Mouse (Mus musculus): ENCODE measurements around the gene Ranbp3. TPM values are rescaled to one million over a fixed set of nuclear protein-coding genes. Genes with fewer than 3 reads are reported as not detected.
A peak's percentile ranks its signal among the peaks of the same experiment; 100 is the strongest.
"Not testable (repeated sequence)": the region's sequence is repeated elsewhere in the genome, so short reads cannot be mapped to it uniquely, and the experiment has no call there.

Ranbp3 gene
- total RNA-seq (2021), result 10 to 100 TPM; 39.2 to 41.3 TPM
- long read RNA-seq, experiment 1, transcript Ranbp3-206 (17 exons, 2,567 nt), result minor isoform, 6 of 77 reads
- long read RNA-seq, experiment 1, transcript Ranbp3-201 (16 exons, 2,373 nt), result major isoform, 50 of 77 reads
- long read RNA-seq, experiment 1, partial matches to known transcripts, result 9 of 77 reads
- long read RNA-seq, experiment 1, other reads (novel, unspliced or antisense), result 12 of 77 reads
- long read RNA-seq, experiment 2, transcript Ranbp3-201 (16 exons, 2,373 nt), result major isoform, 31 of 48 reads
- long read RNA-seq, experiment 2, partial matches to known transcripts, result 6 of 48 reads
- long read RNA-seq, experiment 2, other reads (novel, unspliced or antisense), result 9 of 48 reads

DNA sequence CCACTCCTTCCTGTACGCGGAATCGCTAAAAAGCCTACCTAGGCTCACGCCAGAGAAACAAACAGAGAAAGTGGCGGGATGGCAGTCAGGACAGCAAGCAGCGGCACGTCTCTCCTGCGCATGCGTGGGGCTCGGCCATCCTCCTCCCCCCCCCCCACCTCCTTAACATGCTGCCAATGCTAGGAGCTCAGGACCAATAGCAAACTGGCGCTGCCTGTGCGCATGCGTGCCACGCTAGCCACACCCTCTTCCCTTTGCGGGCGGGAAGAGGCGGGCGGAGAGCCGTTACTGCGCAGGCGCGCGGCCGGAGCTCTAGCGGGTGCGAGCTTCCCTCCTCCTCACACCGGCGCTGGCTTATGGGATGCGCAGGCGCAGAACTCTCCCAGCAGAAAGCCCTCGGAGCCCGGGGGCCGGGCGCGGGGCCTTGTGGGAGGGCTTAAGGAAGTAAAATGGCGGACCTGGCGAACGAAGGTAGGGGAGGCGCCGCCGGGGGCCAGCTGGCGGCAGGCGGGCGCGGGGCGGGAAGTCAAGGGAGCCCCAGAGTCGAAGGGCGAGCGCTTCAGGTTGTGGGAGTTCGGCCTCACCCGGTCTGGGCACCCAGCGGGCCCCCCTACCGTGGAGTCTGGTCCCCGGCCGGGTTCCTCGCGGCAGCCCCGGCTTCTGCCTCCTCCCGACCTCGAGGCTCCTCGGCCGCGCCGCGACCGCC lies at the start of gene Ranbp3:
Gene Ranbp3 (plus strand): TSS at position 354 of the 706 bp plus-strand sequence.
- intact Hi-C loops (cut with DNase I), result loop anchor here (5.0 kb wide), 1 partner anchor 46 kb away; the partner anchor contains the start of genes Catsperd and Lonp1
- DNase-seq, result peak; percentile 100
- TF ChIP-seq CTCF (IDR thresholded peaks at IDR 0.05), result no peak
- H3K4me3 ChIP-seq, result peak within 1 kb of the TSS; percentile 96
- peak within 1 kb of the TSS; percentile 95 for H3K27ac ChIP-seq

GRCm38 (mm10) chr17:56625495-56625894 lies 47.6 kb upstream of the Ranbp3 start:
- no peak overlapping the region for H3K27ac ChIP-seq
- H3K4me3 ChIP-seq, result peak overlapping the region; percentile 90; the same call in 1 of the 2 replicates
- intact Hi-C loops (cut with DNase I), result loop anchor here (5.0 kb wide), 1 partner anchor 47 kb away; the partner anchor contains the start of gene Ranbp3
- no peak for TF ChIP-seq CTCF (IDR thresholded peaks at IDR 0.05)
- DNase-seq, result no peak

- DNase-seq, result no peak
- TF ChIP-seq CTCF (IDR thresholded peaks at IDR 0.05), result no peak
- H3K4me3 ChIP-seq, result peak overlapping the region; percentile 90
- peak overlapping the region; percentile 91 for H3K27ac ChIP-seq
- intact Hi-C loops (cut with DNase I), result loop anchor here (5.0 kb wide), 1 partner anchor 46 kb away; the partner anchor contains the start of gene Ranbp3
Observed at GRCm38 (mm10) chr17:56626260-56626659, 46.8 kb upstream of the Ranbp3 start.

DNA sequence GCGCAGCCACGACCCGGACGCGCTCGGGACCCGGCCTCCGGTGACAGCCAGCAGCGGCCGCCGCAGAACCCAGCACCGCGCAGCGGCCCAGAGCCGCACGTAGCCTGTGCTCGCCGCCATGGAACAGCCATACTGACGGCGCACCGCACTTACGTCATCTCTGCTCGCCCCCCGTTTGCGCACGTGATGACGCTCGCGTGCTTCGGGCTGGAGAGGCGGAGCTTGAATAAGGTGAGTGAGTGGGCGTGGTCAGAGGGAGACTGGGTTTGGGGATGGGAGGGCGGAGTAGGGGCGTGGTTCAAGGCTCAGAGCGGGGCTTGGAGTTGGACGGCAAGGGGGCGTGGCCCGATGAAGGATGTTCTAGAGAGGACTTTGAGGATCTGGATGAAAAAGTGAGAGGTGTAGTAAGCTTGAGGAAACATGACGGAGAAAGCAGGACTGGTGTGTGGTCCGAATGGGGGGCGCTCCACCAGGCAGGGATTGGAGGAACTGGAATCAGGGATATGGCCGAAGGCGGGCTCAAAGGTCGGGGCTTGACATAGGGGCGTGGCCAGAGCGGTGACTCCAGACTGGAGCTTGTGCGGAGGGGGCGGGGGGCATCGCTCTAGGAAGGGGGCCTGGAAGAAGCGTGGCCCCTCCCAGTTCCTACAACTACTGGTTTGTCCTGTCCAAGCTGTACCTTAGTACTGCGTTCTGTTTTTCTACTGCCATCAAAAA lies 46.2 kb upstream of the Ranbp3 start, which contains the start of gene Lonp1:
Gene Lonp1 (minus strand): TSS at position 134 of the 717 bp plus-strand sequence.
- Histone ChIP-seq H3K4me3 (peak within 1 kb of the TSS; percentile 90), H3K27ac (peak within 1 kb of the TSS; percentile 91)
- intact Hi-C loops (cut with DNase I), result loop anchor here (5.0 kb wide), 1 partner anchor 45 kb away; the partner anchor contains the start of gene Ranbp3
- TF ChIP-seq CTCF (IDR thresholded peaks at IDR 0.05), result no peak
- DNase-seq, result peak; percentile 96

DNA sequence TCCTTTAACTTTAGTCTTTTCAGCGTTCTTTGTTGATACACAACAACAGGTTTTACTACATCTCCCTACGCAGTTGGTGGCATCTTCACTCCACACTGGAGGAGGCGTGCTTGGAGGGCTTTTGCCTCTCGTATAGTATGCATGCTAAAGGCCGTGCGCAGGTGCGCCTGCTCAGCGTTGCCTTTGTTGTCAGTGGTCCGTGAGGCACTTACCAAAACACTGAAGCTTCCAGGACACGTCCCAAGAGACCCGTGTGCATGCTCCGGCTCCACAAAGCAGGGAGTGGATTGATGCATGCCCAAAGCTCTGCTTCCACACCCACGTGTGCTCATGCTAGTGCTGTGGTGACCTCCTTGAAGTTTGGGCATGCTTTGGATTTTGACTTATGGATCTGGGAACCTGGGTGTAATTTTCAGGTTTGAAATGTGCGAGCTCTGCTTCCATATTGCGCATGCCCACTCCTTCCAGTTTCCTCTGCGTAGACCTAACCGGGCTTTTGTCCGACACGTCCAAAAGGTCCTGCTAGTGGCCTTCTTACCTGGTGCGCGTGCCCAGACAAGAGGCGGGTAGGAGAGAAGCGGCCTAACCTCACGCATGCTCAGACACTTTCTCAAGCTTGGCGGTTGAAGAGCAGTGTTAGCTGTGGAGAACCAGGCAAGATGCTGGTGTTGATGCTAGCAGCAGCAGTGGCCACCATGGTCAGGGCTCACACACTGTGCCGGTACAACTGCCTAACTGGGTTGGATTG lies 45.4 kb upstream of the Ranbp3 start, which contains the start of gene Catsperd:
Gene Catsperd (plus strand): TSS at position 614 of the 748 bp plus-strand sequence.
- no peak for DNase-seq

DNA sequence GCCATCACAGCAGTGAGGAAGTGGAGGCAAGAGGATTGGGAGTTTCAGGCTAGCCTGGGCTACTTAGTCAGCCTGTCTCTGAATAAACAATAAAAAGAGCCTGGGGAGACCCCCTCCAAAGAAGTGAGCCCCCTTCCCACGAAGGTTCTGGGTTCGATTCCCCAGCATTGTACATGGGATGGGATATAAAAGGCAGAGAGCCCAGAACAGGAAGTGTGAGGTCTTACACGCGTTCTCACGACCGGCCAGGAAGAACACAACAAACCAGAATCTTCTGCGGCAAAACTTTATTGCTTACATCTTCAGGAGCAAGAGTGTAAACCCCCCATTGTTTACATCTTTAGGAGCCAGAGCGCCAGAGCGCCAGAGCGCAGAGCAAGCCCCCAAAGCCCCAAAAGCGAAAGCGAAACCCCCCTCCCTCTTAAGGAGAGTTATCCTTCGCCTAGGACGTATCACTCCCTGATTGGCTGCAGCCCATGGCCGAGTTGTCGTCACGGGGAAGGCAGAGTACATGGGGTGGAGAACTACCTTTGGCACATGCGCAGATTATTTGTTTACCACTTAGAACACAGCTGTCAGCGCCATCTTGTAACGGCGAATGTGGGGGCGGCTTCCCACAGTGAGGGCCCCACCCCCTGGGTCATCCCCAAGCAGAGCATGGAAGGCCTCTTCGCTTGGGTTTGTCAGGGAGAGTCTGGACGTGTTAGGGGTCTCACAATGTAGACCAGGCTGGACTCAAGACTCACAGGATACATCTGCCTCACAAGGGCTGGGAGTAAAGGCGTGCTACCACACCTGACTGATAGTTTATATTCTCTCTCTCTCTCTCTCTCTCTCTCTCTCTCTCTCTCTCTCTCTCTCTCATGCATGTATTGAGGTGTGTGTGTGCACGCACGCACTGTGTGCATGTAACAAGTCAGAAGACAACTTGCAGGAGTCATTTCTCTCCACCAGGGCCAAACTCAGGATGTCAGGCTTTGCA lies 43.0 kb upstream of the Ranbp3 start:
- intact Hi-C loops (cut with DNase I), result loop anchor here (5.0 kb wide), 1 partner anchor 42 kb away; the partner anchor contains the start of gene Ranbp3
- not testable (repeated sequence) for DNase-seq, H3K27ac ChIP-seq, H3K4me3 ChIP-seq

More for the DNA sequence above, 45.4 kb upstream of the Ranbp3 start, which contains the start of gene Catsperd:
- Histone ChIP-seq H3K4me3 (peak within 1 kb of the TSS; percentile 90), H3K27ac (peak within 1 kb of the TSS; percentile 91)
- no peak for TF ChIP-seq CTCF (IDR thresholded peaks at IDR 0.05)
- intact Hi-C loops (cut with DNase I), result loop anchor here (5.0 kb wide), 1 partner anchor 45 kb away; the partner anchor contains the start of gene Ranbp3

GRCm38 (mm10) chr17:56631807-56632206 lies 41.3 kb upstream of the Ranbp3 start:
- DNase-seq, result no peak
- Histone ChIP-seq H3K4me3 (no peak overlapping the region), H3K27ac (no peak overlapping the region)
- intact Hi-C loops (cut with DNase I), result no loop called here
- no peak for TF ChIP-seq CTCF (IDR thresholded peaks at IDR 0.05)

DNA sequence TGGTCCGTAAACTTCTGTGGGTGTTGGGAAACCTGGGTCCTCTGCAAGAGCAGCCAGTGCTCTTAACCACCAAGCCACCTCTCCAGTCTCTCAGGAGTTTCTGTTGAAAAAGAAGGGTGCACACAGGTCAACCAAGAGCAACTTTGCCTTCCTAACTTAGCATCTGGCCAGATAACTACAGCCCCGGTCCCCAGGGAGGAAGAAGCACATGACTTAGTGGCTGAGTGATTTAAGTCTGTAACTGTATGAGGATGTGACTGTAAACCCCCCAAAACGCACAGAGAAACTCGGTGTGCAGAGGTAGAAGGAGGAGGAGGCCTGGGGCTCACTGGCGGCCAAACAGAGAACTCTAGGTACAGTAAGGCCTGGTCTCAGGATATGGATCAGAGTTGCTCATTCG lies 39.1 kb upstream of the Ranbp3 start:
- H3K27ac ChIP-seq, result no peak overlapping the region
- intact Hi-C loops (cut with DNase I), result no loop called here
- no peak for DNase-seq
- no peak for TF ChIP-seq CTCF (IDR thresholded peaks at IDR 0.05)
- no peak overlapping the region for H3K4me3 ChIP-seq

- intact Hi-C loops (cut with DNase I), result no loop called here
- Histone ChIP-seq H3K4me3 (no peak overlapping the region), H3K27ac (no peak overlapping the region)
- no peak for TF ChIP-seq CTCF (IDR thresholded peaks at IDR 0.05)
- DNase-seq, result no peak
Observed at GRCm38 (mm10) chr17:56643237-56643636, 29.9 kb upstream of the Ranbp3 start.

DNA sequence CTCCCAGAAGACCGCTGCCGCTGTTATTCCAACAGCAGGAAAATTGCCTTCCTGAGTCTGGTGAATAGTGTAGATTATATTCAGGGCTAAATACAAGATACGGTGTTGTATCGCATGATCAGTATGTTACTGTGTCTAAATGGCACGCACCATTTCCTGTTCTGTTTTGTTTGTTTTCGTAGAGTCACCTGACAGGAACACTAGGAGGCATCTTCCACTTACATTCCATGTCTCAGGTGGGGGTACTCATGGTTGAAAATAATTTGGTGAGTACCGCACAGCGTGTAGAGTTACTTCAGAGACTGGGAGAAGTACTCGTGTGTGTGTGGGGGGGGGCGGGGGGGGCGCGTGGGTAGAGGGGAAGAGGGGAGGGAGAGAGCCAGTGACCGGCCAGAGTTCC lies 25.5 kb upstream of the Ranbp3 start:
- no peak for DNase-seq
- Histone ChIP-seq H3K4me3 (no peak overlapping the region), H3K27ac (no peak overlapping the region)
- TF ChIP-seq CTCF (IDR thresholded peaks at IDR 0.05), result no peak
- intact Hi-C loops (cut with DNase I), result no loop called here

All from gastrocnemius, adult 2 months (tissue).